Mouse (Mus musculus): Measurements from ENCODE around the gene Angptl4.
"Not testable (repeated sequence)": the region's sequence is repeated elsewhere in the genome, so short reads cannot be mapped to it uniquely, and the experiment has no call there.

Angptl4 gene

GRCm38 (mm10) chr17:33757231-33757630 lies 24.4 kb downstream of the Angptl4 start:
- DNase-seq (ENCODE audit: low read depth in 2 of 2, low spot score in 2 of 2): no peak

DNA sequence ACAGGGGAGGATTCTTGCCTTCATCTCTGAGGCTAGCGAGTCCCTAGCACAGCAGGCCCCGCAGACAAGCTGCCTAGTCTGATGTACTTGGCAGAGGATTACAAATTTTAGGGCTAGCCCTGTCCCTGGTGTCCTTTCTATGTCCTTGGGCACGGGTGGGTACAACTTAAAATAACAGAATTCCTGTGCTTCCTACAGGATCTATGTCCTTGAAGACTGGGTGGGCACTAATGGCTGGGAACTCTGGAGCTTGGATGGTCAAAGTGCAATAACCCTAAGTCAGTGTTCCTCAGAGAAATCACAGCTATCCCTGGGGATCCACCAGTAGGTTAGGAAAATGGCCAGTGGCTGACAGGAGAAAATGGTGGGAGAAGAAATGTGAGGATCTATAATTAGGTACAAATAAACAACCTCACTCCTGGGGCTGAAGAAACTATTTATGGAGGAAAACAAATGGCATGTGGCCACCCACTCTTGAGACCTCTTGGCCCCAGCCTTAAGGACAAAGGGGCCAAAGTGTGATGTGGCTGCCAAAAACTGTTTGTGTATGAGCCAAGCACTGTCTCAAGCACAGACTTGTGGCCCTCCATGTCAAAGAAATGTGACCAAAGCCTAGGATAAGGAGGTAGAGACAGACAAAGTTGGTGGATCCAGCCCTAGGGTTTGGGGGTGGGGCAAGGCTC lies 25.4 kb downstream of the Angptl4 start:
- DNase-seq (ENCODE audit: low read depth in 2 of 2, low spot score in 2 of 2): no peak

- no peak for DNase-seq (ENCODE audit: low read depth in 2 of 2, low spot score in 2 of 2)
These were observed 26.1 kb downstream of the Angptl4 start for GRCm38 (mm10) chr17:33755418-33756107.

DNA sequence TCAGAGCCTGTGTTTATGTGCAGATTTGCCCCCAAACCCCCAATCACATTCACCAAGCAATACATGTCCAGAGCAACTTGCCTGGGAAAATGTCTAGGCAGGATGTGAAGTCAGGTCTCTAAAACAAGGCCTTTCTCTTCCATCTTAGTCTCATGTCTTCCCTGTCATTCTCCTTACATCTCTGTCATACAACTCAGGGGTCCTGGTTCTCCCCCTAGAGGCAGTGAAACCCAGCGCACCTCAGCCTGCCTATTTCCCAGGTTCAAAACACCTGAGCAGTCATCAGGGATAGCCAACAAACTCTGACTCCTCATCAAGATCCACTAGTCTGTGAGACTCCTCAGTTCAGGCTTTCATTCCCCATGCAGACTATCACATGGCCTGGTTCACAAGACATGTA lies 27.0 kb downstream of the Angptl4 start:
- no peak for DNase-seq (ENCODE audit: low read depth in 2 of 2, low spot score in 2 of 2)

DNA sequence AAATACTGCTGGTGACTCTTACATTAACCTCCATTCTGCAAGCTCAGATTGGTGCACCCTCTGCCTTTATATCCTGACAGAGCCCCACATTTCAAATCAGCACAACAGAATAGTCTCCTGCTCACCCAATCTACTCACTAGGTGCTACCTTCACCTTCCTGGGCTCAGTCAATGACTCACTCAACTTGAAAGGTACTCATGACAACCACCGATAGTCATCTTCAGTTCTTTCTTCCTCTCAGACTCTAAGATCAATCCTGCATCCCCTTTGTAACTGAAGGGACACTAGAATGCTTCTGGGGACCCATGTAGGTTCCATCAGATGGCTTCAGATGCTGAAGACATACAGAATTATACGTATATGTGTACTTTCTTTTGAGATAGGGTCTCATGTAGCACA lies 29.3 kb downstream of the Angptl4 start:
- no peak for DNase-seq (ENCODE audit: low read depth in 2 of 2, low spot score in 2 of 2)

- DNase-seq (ENCODE audit: low read depth in 2 of 2, low spot score in 2 of 2): no peak
These were observed 30.4 kb downstream of the Angptl4 start for GRCm38 (mm10) chr17:33751181-33751580.

GRCm38 (mm10) chr17:33749451-33749850 lies 32.2 kb downstream of the Angptl4 start:
- no peak for DNase-seq (ENCODE audit: low read depth in 2 of 2, low spot score in 2 of 2)

DNA sequence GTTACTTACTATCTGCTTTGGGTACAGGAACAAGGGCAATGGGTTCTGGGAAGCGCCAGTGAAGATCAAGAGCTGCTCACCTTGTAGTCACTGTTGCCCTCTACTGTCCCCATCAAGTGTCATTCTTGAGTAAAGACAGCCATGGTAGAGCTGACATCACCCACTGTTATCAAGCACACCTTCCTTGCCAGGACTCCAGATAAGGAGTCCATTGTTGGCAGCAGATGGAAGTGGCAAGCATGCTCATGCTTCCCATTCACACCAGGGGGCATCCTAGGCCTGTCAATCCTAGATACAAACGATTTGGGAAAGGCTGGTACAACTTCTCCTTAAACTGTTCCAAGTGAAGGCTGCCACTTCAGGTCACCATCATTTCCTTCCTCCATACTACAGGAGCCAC lies 35.6 kb downstream of the Angptl4 start:
- DNase-seq (ENCODE audit: low read depth in 2 of 2, low spot score in 2 of 2): no peak

DNA sequence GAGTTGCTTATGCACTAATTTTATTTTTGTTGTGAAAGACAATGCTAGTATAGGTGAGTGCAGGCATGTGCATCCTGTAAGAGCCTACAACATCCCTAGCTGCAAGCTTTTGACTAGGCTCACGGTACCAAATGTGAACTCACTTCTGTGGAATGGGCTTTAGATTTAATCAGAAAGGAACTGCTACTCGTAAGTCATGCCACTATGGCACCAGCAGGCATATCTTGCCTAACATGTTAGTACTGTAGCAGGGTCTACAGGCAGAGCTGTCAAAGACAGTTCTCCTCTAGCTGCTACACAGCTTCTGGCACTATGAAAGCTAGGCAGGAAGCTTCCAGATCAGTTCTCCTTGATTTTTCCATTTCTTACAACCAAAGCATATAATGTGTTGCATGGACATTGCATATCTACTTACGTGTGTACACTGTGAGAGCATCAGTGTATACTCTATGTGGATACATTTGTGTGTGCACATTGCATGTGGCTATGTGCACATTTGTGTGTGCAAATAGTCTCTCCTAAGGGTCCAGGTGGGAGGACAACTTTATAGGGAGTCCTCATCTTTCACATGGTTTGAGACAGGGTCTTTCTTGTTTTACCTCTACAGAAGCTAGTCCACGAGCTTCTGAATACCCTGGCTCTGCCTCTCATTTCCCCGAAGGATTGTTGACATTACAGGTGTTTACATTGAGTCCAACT lies 36.8 kb downstream of the Angptl4 start:
- DNase-seq (ENCODE audit: low read depth in 2 of 2, low spot score in 2 of 2): no peak

DNA sequence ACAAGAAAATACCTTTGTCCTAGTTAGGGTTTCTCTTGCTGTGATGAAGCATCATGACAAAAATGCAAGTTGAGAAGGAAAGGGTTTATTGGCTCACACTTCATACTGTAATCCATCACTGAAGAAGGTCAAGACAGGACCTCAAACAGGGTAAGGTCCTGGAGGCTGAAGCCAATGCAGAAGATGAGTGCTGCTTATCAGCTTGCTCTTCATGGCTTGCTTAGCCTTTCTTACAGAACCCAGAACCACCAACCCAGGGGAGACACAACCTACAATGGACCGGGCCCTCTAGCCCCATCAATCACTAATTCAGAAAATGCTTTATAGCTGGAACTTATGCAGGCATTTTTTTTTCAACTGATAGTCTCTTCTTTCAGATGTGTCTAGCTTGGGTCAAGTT lies 39.2 kb downstream of the Angptl4 start:
- DNase-seq (ENCODE audit: low read depth in 2 of 2, low spot score in 2 of 2): no peak

GRCm38 (mm10) chr17:33733526-33733925 lies 48.1 kb downstream of the Angptl4 start:
- not testable (repeated sequence) for DNase-seq (ENCODE audit: low read depth in 2 of 2, low spot score in 2 of 2)

GRCm38 (mm10) chr17:33732556-33733083 lies 49.0 kb downstream of the Angptl4 start:
- not testable (repeated sequence) for DNase-seq (ENCODE audit: low read depth in 2 of 2, low spot score in 2 of 2)

DNA sequence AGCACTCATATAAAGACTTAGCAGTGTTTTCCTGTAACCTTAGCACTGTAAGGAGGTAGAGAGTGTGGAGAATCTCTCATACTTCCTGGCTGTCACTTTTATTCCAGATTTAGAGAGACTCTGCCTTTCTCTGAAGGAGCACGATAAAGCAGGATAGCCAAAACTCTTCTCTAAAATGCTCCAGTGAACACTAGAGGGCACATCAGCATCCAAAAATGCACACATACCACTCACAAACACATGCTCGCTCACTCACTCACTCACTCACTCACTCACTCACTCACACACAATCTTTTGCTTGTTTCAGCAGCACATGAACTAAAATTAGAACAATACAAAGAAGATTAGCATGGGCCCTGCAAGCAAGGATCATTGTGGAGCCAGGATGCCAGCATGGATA lies 52.4 kb downstream of the Angptl4 start:
- no peak for DNase-seq (ENCODE audit: low read depth in 2 of 2, low spot score in 2 of 2)

GRCm38 (mm10) chr17:33728396-33728795 lies 53.2 kb downstream of the Angptl4 start:
- DNase-seq (ENCODE audit: low read depth in 2 of 2, low spot score in 2 of 2): no peak

Measured in CD8-positive naive resting alpha-beta T cell, adult 2 months (primary cell).